Mouse (Mus musculus) forebrain, embryonic 10.5 days (tissue): ENCODE measurements around the gene Slc25a10. TPM values are rescaled to one million over a fixed set of nuclear protein-coding genes. Genes with fewer than 3 reads are reported as not detected.

Source experiments
- DNase-seq: peaks from one replicate; pipeline ENCODE4 v3.0.0-alpha.2; 2017; ENCODE audit warnings: low spot score; ENCODE audit errors: extremely low spot score
- H3K27ac ChIP-seq: fragments of 300-500 bp; sonication (generic); 2 replicates; pipeline ENCODE4 v1.5.1; 2016; ENCODE audit warnings: mild to moderate bottlenecking
- H3K27me3 ChIP-seq: fragments of 300-500 bp; sonication (generic); 2 replicates; pipeline ENCODE4 v1.6.1; 2016; ENCODE audit warnings: mild to moderate bottlenecking; ENCODE audit not compliant: poor library complexity, severe bottlenecking
- H3K36me3 ChIP-seq: fragments of 300-500 bp; sonication (generic); replicated peaks from 2 replicates; pipeline ENCODE4 v1.6.1; 2016; ENCODE audit warnings: mild to moderate bottlenecking, moderate library complexity
- H3K4me1 ChIP-seq: fragments of 300-500 bp; sonication (generic); 2 replicates; pipeline ENCODE4 v1.6.1; 2016
- H3K4me3 ChIP-seq: fragments of 300-500 bp; sonication (generic); 2 replicates; pipeline ENCODE4 v1.5.1; 2016; ENCODE audit warnings: mild to moderate bottlenecking, moderate library complexity
- H3K9me3 ChIP-seq: fragments of 300-500 bp; sonication (generic); 2 replicates; pipeline ENCODE4 v1.6.1; 2016; ENCODE audit warnings: mild to moderate bottlenecking, moderate library complexity
- WGBS: fragments of 180-500 bp; shearing (Covaris S2); methylation state at CpG from one replicate; pipeline ENCODE4 v1.1.7; 2016; 5-methylcytosine and 5-hydroxymethylcytosine counted together
- polyA plus RNA-seq: library from polyadenylated mRNA; unstranded; fragments of >200 nt; fragmentation: Nextera tagmentation; extraction: Ambion mirVana; gene quantifications from 2 replicates; pipeline ENCODE4 v1.2.1, GENCODE M21; 2016

Slc25a10 gene
- polyA plus RNA-seq, 1 experiment from 2014 or later: 71.6 TPM

- Histone ChIP-seq H3K9me3 (no peaks in the 10 kb centered on the region), H3K4me3 (peak overlapping the region; percentile 98), H3K36me3 (peaks cover 67% of the 10 kb centered on the region), H3K27me3 (no peaks in the 10 kb centered on the region), H3K27ac (peak overlapping the region; percentile 92), H3K4me1 (peaks cover 65% of the 10 kb centered on the region)
- DNase-seq: no peak
- WGBS: 41% methylated on average over 4 of the region's 4 CpGs
These were observed 1.2 kb upstream of the Slc25a10 start for GRCm38 (mm10) chr11:120490291-120491046.

GRCm38 (mm10) chr11:120492024-120492877 is 611 bp downstream of the Slc25a10 start:
- H3K27ac ChIP-seq: peak overlapping the region; percentile 92
- WGBS: under 1% methylated on average over 48 of the region's 48 CpGs
- peaks cover 54% of the 10 kb centered on the region for H3K4me1 ChIP-seq
- no peaks in the 10 kb centered on the region for H3K9me3 ChIP-seq
- H3K27me3 ChIP-seq: no peaks in the 10 kb centered on the region
- H3K36me3 ChIP-seq: peaks cover 67% of the 10 kb centered on the region
- DNase-seq: peak; percentile 52
- H3K4me3 ChIP-seq: peak overlapping the region; percentile 98

GRCm38 (mm10) chr11:120492878-120493203 is 1.2 kb downstream of the Slc25a10 start:
- H3K27ac ChIP-seq: peak overlapping the region; percentile 92
- no peak for DNase-seq
- peaks cover 54% of the 10 kb centered on the region for H3K4me1 ChIP-seq
- no peaks in the 10 kb centered on the region for H3K27me3 ChIP-seq
- peak overlapping the region; percentile 98 for H3K4me3 ChIP-seq
- no peaks in the 10 kb centered on the region for H3K9me3 ChIP-seq
- H3K36me3 ChIP-seq: peaks cover 67% of the 10 kb centered on the region
- WGBS: 32% methylated on average over 3 of the region's 3 CpGs

GRCm38 (mm10) chr11:120493351-120493750 is 1.7 kb downstream of the Slc25a10 start:
- DNase-seq: no peak
- H3K4me3 ChIP-seq: peak overlapping the region; percentile 98
- H3K36me3 ChIP-seq: peaks cover 67% of the 10 kb centered on the region
- no peaks in the 10 kb centered on the region for H3K9me3 ChIP-seq
- H3K4me1 ChIP-seq: peaks cover 54% of the 10 kb centered on the region
- 71% methylated on average over 3 of the region's 3 CpGs for WGBS
- no peaks in the 10 kb centered on the region for H3K27me3 ChIP-seq
- H3K27ac ChIP-seq: peak overlapping the region; percentile 92

GRCm38 (mm10) chr11:120493911-120494310 is 2.3 kb downstream of the Slc25a10 start:
- H3K36me3 ChIP-seq: peaks cover 67% of the 10 kb centered on the region
- no peaks in the 10 kb centered on the region for H3K9me3 ChIP-seq
- H3K27me3 ChIP-seq: no peaks in the 10 kb centered on the region
- no peak overlapping the region for H3K27ac ChIP-seq
- peak overlapping the region; percentile 98; the same call in 1 of the 2 replicates for H3K4me3 ChIP-seq
- no peak for DNase-seq
- peaks cover 54% of the 10 kb centered on the region for H3K4me1 ChIP-seq
- WGBS: 88% methylated on average over 3 of the region's 3 CpGs

- H3K27ac ChIP-seq: no peak overlapping the region
- H3K36me3 ChIP-seq: peaks cover 57% of the 10 kb centered on the region
- no peaks in the 10 kb centered on the region for H3K27me3 ChIP-seq
- 93% methylated on average over 3 of the region's 3 CpGs for WGBS
- peaks cover 26% of the 10 kb centered on the region for H3K4me1 ChIP-seq
- H3K9me3 ChIP-seq: no peaks in the 10 kb centered on the region
- DNase-seq: no peak
- no peak overlapping the region for H3K4me3 ChIP-seq
These were observed 5.8 kb downstream of the Slc25a10 start for GRCm38 (mm10) chr11:120497436-120497835.

- no peak for DNase-seq
- Histone ChIP-seq H3K4me3 (no peak overlapping the region), H3K36me3 (peaks cover 57% of the 10 kb centered on the region), H3K27me3 (no peaks in the 10 kb centered on the region), H3K9me3 (no peaks in the 10 kb centered on the region), H3K27ac (no peak overlapping the region), H3K4me1 (peaks cover 19% of the 10 kb centered on the region)
- WGBS: 95% methylated on average over 12 of the region's 12 CpGs
These were observed 6.6 kb downstream of the Slc25a10 start for GRCm38 (mm10) chr11:120498226-120498625.

- no peak for DNase-seq
- WGBS: 91% methylated on average over 5 of the region's 5 CpGs
These were observed 7.3 kb downstream of the Slc25a10 start for GRCm38 (mm10) chr11:120498891-120499290.

GRCm38 (mm10) chr11:120499894-120500293 is 8.3 kb downstream of the Slc25a10 start:
- Histone ChIP-seq H3K36me3 (peaks cover 45% of the 10 kb centered on the region), H3K27ac (no peak overlapping the region), H3K4me3 (no peak overlapping the region), H3K4me1 (peaks cover 6% of the 10 kb centered on the region; the same call in 1 of the 2 replicates), H3K27me3 (no peaks in the 10 kb centered on the region), H3K9me3 (no peaks in the 10 kb centered on the region)
- DNase-seq: no peak
- 93% methylated on average over 6 of the region's 6 CpGs for WGBS

More at GRCm38 (mm10) chr11:120498891-120499290, 7.3 kb downstream of the Slc25a10 start:
- Histone ChIP-seq H3K27ac (no peak overlapping the region), H3K4me1 (peaks cover 12% of the 10 kb centered on the region), H3K4me3 (0 out of 2 replicates have a peak overlapping the region, but pooled peaks have one; percentile 5), H3K9me3 (no peaks in the 10 kb centered on the region), H3K27me3 (no peaks in the 10 kb centered on the region), H3K36me3 (peaks cover 55% of the 10 kb centered on the region)

GRCm38 (mm10) chr11:120500357-120500756 is 8.7 kb downstream of the Slc25a10 start:
- H3K27me3 ChIP-seq: no peaks in the 10 kb centered on the region
- H3K4me1 ChIP-seq: peaks cover 6% of the 10 kb centered on the region; the same call in 1 of the 2 replicates
- DNase-seq: no peak
- no peak overlapping the region; the same call in 1 of the 2 replicates for H3K4me3 ChIP-seq
- peaks cover 40% of the 10 kb centered on the region for H3K36me3 ChIP-seq
- no peaks in the 10 kb centered on the region for H3K9me3 ChIP-seq
- WGBS: 31% methylated on average over 3 of the region's 3 CpGs
- H3K27ac ChIP-seq: no peak overlapping the region

GRCm38 (mm10) chr11:120501018-120501417 is 9.4 kb downstream of the Slc25a10 start:
- DNase-seq: no peak
- no peaks in the 10 kb centered on the region for H3K9me3 ChIP-seq
- WGBS: 73% methylated on average over 6 of the region's 6 CpGs
- peaks cover 33% of the 10 kb centered on the region for H3K36me3 ChIP-seq
- H3K27ac ChIP-seq: no peak overlapping the region
- H3K4me3 ChIP-seq: no peak overlapping the region
- no peaks in the 10 kb centered on the region for H3K27me3 ChIP-seq
- H3K4me1 ChIP-seq: peaks cover 6% of the 10 kb centered on the region; the same call in 1 of the 2 replicates

GRCm38 (mm10) chr11:120501701-120502100 is 10.1 kb downstream of the Slc25a10 start:
- no peaks in the 10 kb centered on the region for H3K27me3 ChIP-seq
- DNase-seq: no peak
- H3K9me3 ChIP-seq: no peaks in the 10 kb centered on the region
- H3K36me3 ChIP-seq: peaks cover 27% of the 10 kb centered on the region
- 91% methylated on average over 4 of the region's 4 CpGs for WGBS
- peaks cover 6% of the 10 kb centered on the region; the same call in 1 of the 2 replicates for H3K4me1 ChIP-seq
- H3K27ac ChIP-seq: no peak overlapping the region
- no peak overlapping the region for H3K4me3 ChIP-seq

- 91% methylated on average over 3 of the region's 3 CpGs for WGBS
- Histone ChIP-seq H3K27ac (no peak overlapping the region), H3K27me3 (peaks cover 6% of the 10 kb centered on the region; the same call in 1 of the 2 replicates), H3K9me3 (no peaks in the 10 kb centered on the region), H3K4me1 (peaks cover 11% of the 10 kb centered on the region), H3K4me3 (no peak overlapping the region), H3K36me3 (no peaks in the 10 kb centered on the region)
- no peak for DNase-seq
These were observed 14.0 kb downstream of the Slc25a10 start for GRCm38 (mm10) chr11:120505661-120506060.
